Comparison of ENCODE assay signal across 8 mouse cellular contexts in the genomic region with DNA sequence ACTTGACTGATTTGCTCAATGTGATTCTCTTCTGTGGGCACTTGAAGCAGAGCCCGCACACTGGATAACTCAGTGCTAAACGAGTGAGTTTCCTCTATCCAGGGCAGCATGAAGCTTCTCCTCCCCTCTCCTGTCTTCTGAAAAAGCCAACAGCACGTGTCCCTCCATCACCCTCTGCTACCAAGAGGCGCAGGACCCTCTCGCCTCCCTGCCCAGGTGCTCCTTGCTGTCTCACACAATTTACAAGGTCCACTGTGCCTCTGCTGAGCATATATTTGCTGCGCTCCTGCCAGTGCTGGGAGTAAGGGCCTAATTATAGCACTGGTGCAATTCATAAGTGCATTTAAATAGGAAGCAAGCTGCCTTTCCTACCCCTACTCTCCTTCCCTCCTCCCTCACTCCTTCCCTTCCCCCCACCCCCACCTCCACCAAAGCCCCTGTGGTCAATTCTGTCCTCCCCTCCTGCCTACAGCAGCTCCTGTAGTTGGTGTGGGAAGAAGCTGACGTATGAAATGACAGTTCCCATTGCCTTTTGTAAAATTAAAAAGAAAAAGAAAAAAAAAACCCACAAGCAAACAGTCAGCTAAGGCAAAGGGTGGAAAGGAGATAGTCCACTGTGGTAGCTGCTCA.
A peak's percentile ranks its signal among the peaks of the same experiment; 100 is the strongest.
DNase-seq lines count a peak whose midpoint lies in the region; ATAC-seq and TF ChIP-seq lines count a peak whose summit lies in the region.
"Had no signal": no experiment of that assay in that cellular context is flagged by ENCODE, and none has a peak within 500 bp of the region (broad histone marks: within the 10 kb centered on the region; RNA-seq: fewer than 3 reads in every experiment).

No protein-coding gene starts in this region.

- no peaks in the 10 kb centered on the region for H3K27me3 ChIP-seq in forebrain, embryonic 12.5 days
- no peaks in the 10 kb centered on the region for H3K27me3 ChIP-seq in hindbrain, embryonic 13.5 days
- no peaks in the 10 kb centered on the region for H3K27me3 ChIP-seq in neural tube, embryonic 12.5 days (replicated peaks)

- intact Hi-C loops in left cerebral cortex, adult 2 months (cut with DNase I): loop anchor here (2.0 kb wide), 2 partner anchors 166 to 328 kb away; a partner anchor contains a TSS

- no peak overlapping the region for H3K4me3 ChIP-seq in left cerebral cortex, adult 2 months
- no peak overlapping the region for H3K4me3 ChIP-seq in forebrain, embryonic 12.5 days (replicated peaks)
- H3K4me3 ChIP-seq in hindbrain, embryonic 13.5 days: no peak overlapping the region
- H3K4me3 ChIP-seq in neural tube, embryonic 12.5 days: no peak overlapping the region

- WGBS in forebrain, embryonic 12.5 days: 53% methylated on average over 7 of the region's 7 CpGs
- WGBS in hindbrain, embryonic 13.5 days: 66% methylated on average over 7 of the region's 7 CpGs
- WGBS in neural tube, embryonic 12.5 days: 55% methylated on average over 7 of the region's 7 CpGs

- peak in 1 of 2 experiments; percentile 27 for DNase-seq in left cerebral cortex, adult 2 months (ENCODE audit: extremely low spot score in 1 of 2, low spot score in 2 of 2)
- no peak for DNase-seq in left cerebral cortex, adult 11 months (ENCODE audit: low spot score)
- no peak for DNase-seq in adrenal gland, postnatal 10 days
- no peak for DNase-seq in retina, postnatal 1 day

- no peak overlapping the region for H3K9ac ChIP-seq in forebrain, embryonic 12.5 days
- peak overlapping the region; percentile 3; the same call in 1 of the 2 replicates for H3K9ac ChIP-seq in hindbrain, embryonic 13.5 days
- H3K9ac ChIP-seq in neural tube, embryonic 12.5 days: no peak overlapping the region

- no peaks in the 10 kb centered on the region for H3K9me3 ChIP-seq in forebrain, embryonic 12.5 days
- no peaks in the 10 kb centered on the region for H3K9me3 ChIP-seq in hindbrain, embryonic 13.5 days
- no peaks in the 10 kb centered on the region for H3K9me3 ChIP-seq in neural tube, embryonic 12.5 days

- no peak; the same call in 1 of the 2 replicates for ATAC-seq in forebrain, embryonic 12.5 days (ENCODE audit: low FRiP score)
- ATAC-seq in hindbrain, embryonic 13.5 days (ENCODE audit: low FRiP score): peak; percentile 53
- ATAC-seq in neural tube, embryonic 12.5 days (ENCODE audit: low FRiP score, low read depth): peak; percentile 37; the same call in 1 of the 2 replicates

- no peak overlapping the region for H3K4me2 ChIP-seq in forebrain, embryonic 12.5 days
- H3K4me2 ChIP-seq in hindbrain, embryonic 13.5 days: no peak overlapping the region
- H3K4me2 ChIP-seq in neural tube, embryonic 12.5 days (replicated peaks): no peak overlapping the region; the same call in 1 of the 2 replicates

- no peak for TF ChIP-seq CTCF in left cerebral cortex, adult 2 months (IDR thresholded peaks at IDR 0.05)

- peaks cover 15% of the 10 kb centered on the region; the same call in 1 of the 2 replicates for H3K4me1 ChIP-seq in forebrain, embryonic 12.5 days
- peaks cover 10% of the 10 kb centered on the region for H3K4me1 ChIP-seq in hindbrain, embryonic 13.5 days (replicated peaks)
- H3K4me1 ChIP-seq in neural tube, embryonic 12.5 days: peaks cover 10% of the 10 kb centered on the region; the same call in 1 of the 2 replicates

- H3K27ac ChIP-seq in left cerebral cortex, adult 2 months: peak overlapping the region; percentile 61
- H3K27ac ChIP-seq in forebrain, embryonic 12.5 days: peak overlapping the region; percentile 50; the same call in 1 of the 2 replicates
- H3K27ac ChIP-seq in hindbrain, embryonic 13.5 days: peak overlapping the region; percentile 75
- no peak overlapping the region for H3K27ac ChIP-seq in neural tube, embryonic 12.5 days
- H3K27ac ChIP-seq: macrophage had no signal

- no peaks in the 10 kb centered on the region for H3K36me3 ChIP-seq in forebrain, embryonic 12.5 days (replicated peaks)
- H3K36me3 ChIP-seq in hindbrain, embryonic 13.5 days: no peaks in the 10 kb centered on the region
- no peaks in the 10 kb centered on the region for H3K36me3 ChIP-seq in neural tube, embryonic 12.5 days
